Mouse (Mus musculus): ENCODE data around the gene Med13l.

DNA sequence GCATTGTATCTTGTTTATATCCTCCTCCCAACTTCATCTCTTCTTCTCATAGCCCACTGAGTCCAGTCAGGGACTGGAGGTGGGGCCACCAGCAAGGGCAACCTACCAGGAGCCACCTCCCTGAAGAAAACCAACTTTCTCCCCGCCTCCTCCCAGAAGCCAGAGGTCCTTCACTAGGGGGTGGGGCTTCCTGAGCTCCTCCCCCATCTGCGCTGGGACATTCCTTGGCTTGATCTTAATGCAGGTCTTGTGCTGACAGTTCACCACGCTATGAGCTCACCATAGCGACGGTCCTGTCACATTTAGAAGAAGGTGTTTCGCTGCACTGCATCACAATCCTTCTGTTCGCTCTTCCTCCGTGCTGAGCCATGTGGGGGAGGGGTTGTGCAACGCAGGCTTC, 229.3 kb downstream of the Med13l start:
- TF ChIP-seq FLI1 (IDR thresholded peaks at IDR 0.05; ENCODE audit: low read length) (no peak), GATA1 (IDR thresholded peaks at IDR 0.05; ENCODE audit: borderline replicate concordance, low read length) (no peak)
